Mouse (Mus musculus) spleen, embryonic (tissue): ENCODE measurements around the gene Fkbp1b.

Source experiments
- CTCF ChIA-PET: fragments of 350-600 bp; sonication (Branson Sonifier 250); formaldehyde crosslinking; loops from one replicate; lab custom pipeline; 2022; lab: Charles Lee

Gene Fkbp1b

GRCm38 (mm10) chr12:4841392-4841887 lies at the start of gene Fkbp1b:
TSS of gene Fkbp1b (minus strand) at chr12:4841591.
- CTCF ChIA-PET, result interaction anchor here (1.1 kb wide), 1 partner anchor 14 kb away, joined by 4 read pairs; no protein-coding TSS in a partner anchor

GRCm38 (mm10) chr12:4889891-4890290 lies 48.5 kb upstream of the Fkbp1b start:
- CTCF ChIA-PET, result no interaction called here

GRCm38 (mm10) chr12:4889251-4889650 lies 47.9 kb upstream of the Fkbp1b start:
- CTCF ChIA-PET, result no interaction called here

- CTCF ChIA-PET, result interaction anchor here (0.6 kb wide), 1 partner anchor 71 kb away, joined by 3 read pairs; the partner anchor contains the start of gene Sf3b6
These were observed 47.3 kb upstream of the Fkbp1b start for GRCm38 (mm10) chr12:4888739-4889138.

GRCm38 (mm10) chr12:4886581-4886980 lies 45.2 kb upstream of the Fkbp1b start:
- CTCF ChIA-PET, result interaction anchor here (0.6 kb wide), 1 partner anchor 28 kb away, joined by 4 read pairs; no protein-coding TSS in a partner anchor

- CTCF ChIA-PET, result interaction anchor here (0.7 kb wide), 1 partner anchor 29 kb away, joined by 4 read pairs; no protein-coding TSS in a partner anchor
These were observed 43.7 kb upstream of the Fkbp1b start for GRCm38 (mm10) chr12:4885062-4885461.

- CTCF ChIA-PET, result interaction anchor here (0.7 kb wide), 1 partner anchor 208 kb away, joined by 3 read pairs; no protein-coding TSS in a partner anchor
These were observed 40.7 kb upstream of the Fkbp1b start for GRCm38 (mm10) chr12:4882086-4882485.

- CTCF ChIA-PET, result no interaction called here
These were observed 37.7 kb upstream of the Fkbp1b start for GRCm38 (mm10) chr12:4879048-4879447.

- CTCF ChIA-PET, result no interaction called here
These were observed 36.9 kb upstream of the Fkbp1b start for GRCm38 (mm10) chr12:4878296-4878783.

- CTCF ChIA-PET, result no interaction called here
These were observed 34.2 kb upstream of the Fkbp1b start for GRCm38 (mm10) chr12:4875623-4876022.

GRCm38 (mm10) chr12:4874161-4874927 lies 33.0 kb upstream of the Fkbp1b start, which contains the start of gene Mfsd2b:
TSS of gene Mfsd2b (minus strand) at chr12:4874359.
- CTCF ChIA-PET, result interaction anchor here (0.6 kb wide), 1 partner anchor 31 kb away, joined by 3 read pairs; no protein-coding TSS in a partner anchor

GRCm38 (mm10) chr12:4873531-4873930 lies 32.1 kb upstream of the Fkbp1b start:
- CTCF ChIA-PET, result no interaction called here

GRCm38 (mm10) chr12:4872983-4873477 lies 31.6 kb upstream of the Fkbp1b start:
- CTCF ChIA-PET, result no interaction called here

- CTCF ChIA-PET, result no interaction called here
These were observed 30.9 kb upstream of the Fkbp1b start for GRCm38 (mm10) chr12:4872273-4872672.

GRCm38 (mm10) chr12:4871260-4871659 lies 29.9 kb upstream of the Fkbp1b start:
- CTCF ChIA-PET, result interaction anchor here (0.9 kb wide), 1 partner anchor 21 kb away, joined by 4 read pairs; no protein-coding TSS in a partner anchor

- CTCF ChIA-PET, result no interaction called here
These were observed 27.5 kb upstream of the Fkbp1b start for GRCm38 (mm10) chr12:4868924-4869323.

GRCm38 (mm10) chr12:4864338-4864690 lies 22.9 kb upstream of the Fkbp1b start:
- CTCF ChIA-PET, result no interaction called here

- CTCF ChIA-PET, result no interaction called here
These were observed 22.4 kb upstream of the Fkbp1b start for GRCm38 (mm10) chr12:4863654-4864337.

- CTCF ChIA-PET, result no interaction called here
These were observed 21.3 kb upstream of the Fkbp1b start for GRCm38 (mm10) chr12:4862672-4863071.

GRCm38 (mm10) chr12:4859241-4859914 lies 18.0 kb upstream of the Fkbp1b start:
- CTCF ChIA-PET, result interaction anchor here (0.6 kb wide), 1 partner anchor 40 kb away, joined by 4 read pairs; no protein-coding TSS in a partner anchor

GRCm38 (mm10) chr12:4856834-4857233 lies 15.4 kb upstream of the Fkbp1b start:
- CTCF ChIA-PET, result interaction anchor here (0.7 kb wide), 2 partner anchors 52 to 169 kb away, joined by 5 to 16 read pairs; no protein-coding TSS in a partner anchor
